Mouse (Mus musculus): ENCODE measurements around the gene 4933406M09Rik. TPM values are rescaled to one million over a fixed set of nuclear protein-coding genes. Genes with fewer than 3 reads are reported as not detected.

Gene 4933406M09Rik
- polyA plus RNA-seq, 1 experiment, result 0.06 TPM

GRCm38 (mm10) chr1:134342781-134343310 lies 42.9 kb upstream of the 4933406M09Rik start:
- 0 out of 2 replicates have a peak, but pooled peaks cover 2% of the 10 kb centered on the region for H3K4me1 ChIP-seq (ENCODE audit: control insufficient read depth, insufficient read depth, low read length)
- no peak for DNase-seq
- no peaks in the 10 kb centered on the region for H3K27me3 ChIP-seq (replicated peaks; ENCODE audit: control insufficient read depth, insufficient read depth, low read length)
- WGBS, result 81% methylated on average over 8 of the region's 8 CpGs
- peaks cover 7% of the 10 kb centered on the region for H3K36me3 ChIP-seq (ENCODE audit: control insufficient read depth, insufficient read depth, low read length)
- H3K4me3 ChIP-seq (ENCODE audit: insufficient read depth, low read depth, low read length), result no peak overlapping the region
- no peak overlapping the region for H3K27ac ChIP-seq (ENCODE audit: insufficient read depth, low read depth, low read length)
- no peak for TF ChIP-seq CTCF (conservative IDR thresholded peaks at IDR 0.05; ENCODE audit: insufficient read depth, insufficient read length, low read depth, low read length)
- no peak for TF ChIP-seq POLR2A (IDR thresholded peaks at IDR 0.05; ENCODE audit: low read depth, low read length)

- TF ChIP-seq CTCF (conservative IDR thresholded peaks at IDR 0.05; ENCODE audit: insufficient read depth, insufficient read length, low read depth, low read length) (no peak), POLR2A (IDR thresholded peaks at IDR 0.05; ENCODE audit: low read depth, low read length) (no peak)
- H3K4me3 ChIP-seq (ENCODE audit: insufficient read depth, low read depth, low read length), result no peak overlapping the region
- 35% methylated on average over 2 of the region's 2 CpGs for WGBS
- no peak for DNase-seq
- H3K4me1 ChIP-seq (ENCODE audit: control insufficient read depth, insufficient read depth, low read length), result 0 out of 2 replicates have a peak, but pooled peaks cover 2% of the 10 kb centered on the region
- H3K27ac ChIP-seq (ENCODE audit: insufficient read depth, low read depth, low read length), result no peak overlapping the region
- peaks cover 7% of the 10 kb centered on the region for H3K36me3 ChIP-seq (ENCODE audit: control insufficient read depth, insufficient read depth, low read length)
- no peaks in the 10 kb centered on the region for H3K27me3 ChIP-seq (replicated peaks; ENCODE audit: control insufficient read depth, insufficient read depth, low read length)
These were observed 42.2 kb upstream of the 4933406M09Rik start for GRCm38 (mm10) chr1:134343567-134343966.

GRCm38 (mm10) chr1:134344005-134344950 lies 41.5 kb upstream of the 4933406M09Rik start:
- DNase-seq, result peak; percentile 77
- WGBS, result 8% methylated on average over 54 of the region's 54 CpGs
- TF ChIP-seq CTCF (conservative IDR thresholded peaks at IDR 0.05; ENCODE audit: insufficient read depth, insufficient read length, low read depth, low read length) (no peak), POLR2A (IDR thresholded peaks at IDR 0.05; ENCODE audit: low read depth, low read length) (peak; percentile 7)
- Histone ChIP-seq H3K27me3 (replicated peaks; ENCODE audit: control insufficient read depth, insufficient read depth, low read length) (no peaks in the 10 kb centered on the region), H3K27ac (ENCODE audit: insufficient read depth, low read depth, low read length) (no peak overlapping the region), H3K4me3 (ENCODE audit: insufficient read depth, low read depth, low read length) (peak overlapping the region; percentile 15; the same call in 1 of the 2 replicates), H3K4me1 (ENCODE audit: control insufficient read depth, insufficient read depth, low read length) (0 out of 2 replicates have a peak, but pooled peaks cover 2% of the 10 kb centered on the region), H3K36me3 (ENCODE audit: control insufficient read depth, insufficient read depth, low read length) (peaks cover 9% of the 10 kb centered on the region)

- no peaks in the 10 kb centered on the region for H3K27me3 ChIP-seq (replicated peaks; ENCODE audit: control insufficient read depth, insufficient read depth, low read length)
- 0 out of 2 replicates have a peak, but pooled peaks cover 2% of the 10 kb centered on the region for H3K4me1 ChIP-seq (ENCODE audit: control insufficient read depth, insufficient read depth, low read length)
- H3K4me3 ChIP-seq (ENCODE audit: insufficient read depth, low read depth, low read length), result no peak overlapping the region
- no peak for TF ChIP-seq CTCF (conservative IDR thresholded peaks at IDR 0.05; ENCODE audit: insufficient read depth, insufficient read length, low read depth, low read length)
- no peak for TF ChIP-seq POLR2A (IDR thresholded peaks at IDR 0.05; ENCODE audit: low read depth, low read length)
- H3K27ac ChIP-seq (ENCODE audit: insufficient read depth, low read depth, low read length), result no peak overlapping the region
- DNase-seq, result no peak
- peaks cover 12% of the 10 kb centered on the region for H3K36me3 ChIP-seq (ENCODE audit: control insufficient read depth, insufficient read depth, low read length)
- 83% methylated on average over 4 of the region's 4 CpGs for WGBS
These were observed 40.7 kb upstream of the 4933406M09Rik start for GRCm38 (mm10) chr1:134345075-134345474.

- 83% methylated on average over 9 of the region's 9 CpGs for WGBS
These were observed 37.9 kb upstream of the 4933406M09Rik start for GRCm38 (mm10) chr1:134347791-134348190.

GRCm38 (mm10) chr1:134353326-134353725 lies 32.4 kb upstream of the 4933406M09Rik start:
- Histone ChIP-seq H3K4me1 (ENCODE audit: control insufficient read depth, insufficient read depth, low read length) (no peaks in the 10 kb centered on the region; the same call in 1 of the 2 replicates), H3K36me3 (ENCODE audit: control insufficient read depth, insufficient read depth, low read length) (peaks cover 12% of the 10 kb centered on the region; the same call in 1 of the 2 replicates), H3K27ac (ENCODE audit: insufficient read depth, low read depth, low read length) (no peak overlapping the region), H3K27me3 (replicated peaks; ENCODE audit: control insufficient read depth, insufficient read depth, low read length) (no peaks in the 10 kb centered on the region), H3K4me3 (ENCODE audit: insufficient read depth, low read depth, low read length) (no peak overlapping the region)
- peak; percentile 76 for DNase-seq
- whole genome bisulfite sequencing, result 49% methylated on average over 2 of the region's 2 CpGs
- TF ChIP-seq POLR2A (IDR thresholded peaks at IDR 0.05; ENCODE audit: low read depth, low read length) (no peak), CTCF (conservative IDR thresholded peaks at IDR 0.05; ENCODE audit: insufficient read depth, insufficient read length, low read depth, low read length) (no peak)

More at GRCm38 (mm10) chr1:134347791-134348190, 37.9 kb upstream of the 4933406M09Rik start:
- peaks cover 17% of the 10 kb centered on the region for H3K36me3 ChIP-seq (ENCODE audit: control insufficient read depth, insufficient read depth, low read length)
- no peak overlapping the region for H3K27ac ChIP-seq (ENCODE audit: insufficient read depth, low read depth, low read length)
- no peak for DNase-seq
- H3K4me3 ChIP-seq (ENCODE audit: insufficient read depth, low read depth, low read length), result no peak overlapping the region
- TF ChIP-seq POLR2A (IDR thresholded peaks at IDR 0.05; ENCODE audit: low read depth, low read length) (no peak), CTCF (conservative IDR thresholded peaks at IDR 0.05; ENCODE audit: insufficient read depth, insufficient read length, low read depth, low read length) (no peak)
- 0 out of 2 replicates have a peak, but pooled peaks cover 2% of the 10 kb centered on the region for H3K4me1 ChIP-seq (ENCODE audit: control insufficient read depth, insufficient read depth, low read length)
- H3K27me3 ChIP-seq (replicated peaks; ENCODE audit: control insufficient read depth, insufficient read depth, low read length), result no peaks in the 10 kb centered on the region

GRCm38 (mm10) chr1:134357461-134357860 lies 28.3 kb upstream of the 4933406M09Rik start:
- H3K4me3 ChIP-seq (ENCODE audit: insufficient read depth, low read depth, low read length), result no peak overlapping the region
- H3K36me3 ChIP-seq (ENCODE audit: control insufficient read depth, insufficient read depth, low read length), result peaks cover 1% of the 10 kb centered on the region; the same call in 1 of the 2 replicates
- peak; percentile 59 for DNase-seq
- no peak overlapping the region for H3K27ac ChIP-seq (ENCODE audit: insufficient read depth, low read depth, low read length)
- H3K4me1 ChIP-seq (ENCODE audit: control insufficient read depth, insufficient read depth, low read length), result no peaks in the 10 kb centered on the region; the same call in 1 of the 2 replicates
- TF ChIP-seq POLR2A (IDR thresholded peaks at IDR 0.05; ENCODE audit: low read depth, low read length), result no peak
- TF ChIP-seq CTCF (conservative IDR thresholded peaks at IDR 0.05; ENCODE audit: insufficient read depth, insufficient read length, low read depth, low read length), result no peak
- WGBS, result 44% methylated on average over 4 of the region's 4 CpGs
- no peaks in the 10 kb centered on the region for H3K27me3 ChIP-seq (replicated peaks; ENCODE audit: control insufficient read depth, insufficient read depth, low read length)

Measured in kidney, adult 2 months (tissue).